Mouse (Mus musculus): ENCODE measurements around the gene Gm42421. TPM values are rescaled to one million over a fixed set of nuclear protein-coding genes. Genes with fewer than 3 reads are reported as not detected.

Gene Gm42421
- polyA plus RNA-seq, 1 experiment from 2014 or later = 0.79 TPM

GRCm38 (mm10) chr5:143950016-143950415, 22.0 kb downstream of the Gm42421 start:
- Histone ChIP-seq H3K9me3 (ENCODE audit: control insufficient read depth, low read length) (no peaks in the 10 kb centered on the region), H3K4me2 (replicated peaks; ENCODE audit: low read depth, low read length) (no peak overlapping the region), H3K4me3 (ENCODE audit: low read depth, low read length) (no peak overlapping the region), H3K27me3 (ENCODE audit: control insufficient read depth, insufficient read depth, low read length) (no peaks in the 10 kb centered on the region), H3K36me3 (ENCODE audit: control insufficient read depth, insufficient read depth, low read length) (no peaks in the 10 kb centered on the region), H3K4me1 (replicated peaks; ENCODE audit: control insufficient read depth, insufficient read depth, low read length) (no peaks in the 10 kb centered on the region), H3K27ac (ENCODE audit: low read depth, low read length) (no peak overlapping the region), H3K9ac (ENCODE audit: low read depth, low read length) (no peak overlapping the region)
- no peak for DNase-seq (ENCODE audit: low spot score)
- 38% methylated on average over 5 of the region's 5 CpGs for WGBS
- no peak for ATAC-seq (ENCODE audit: low FRiP score)

DNA sequence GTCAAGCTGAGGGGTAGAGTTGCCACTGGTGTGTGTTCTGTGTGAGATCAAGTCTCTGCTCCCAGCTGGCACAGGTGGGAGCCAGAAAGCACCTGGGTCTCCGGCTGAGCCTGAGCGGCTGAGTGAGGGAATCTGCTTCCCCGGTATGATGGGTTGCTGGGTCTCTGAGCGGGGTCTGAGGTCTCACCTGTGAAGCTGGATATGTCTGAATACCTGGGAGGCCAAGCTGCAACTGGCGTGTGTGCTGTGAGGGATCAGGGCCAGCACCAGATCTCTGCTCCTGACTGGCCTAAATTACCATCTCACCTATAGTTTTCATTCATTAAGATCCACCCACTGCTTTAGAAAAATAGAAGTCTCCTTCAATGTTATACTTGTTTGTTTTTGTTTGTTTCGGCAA, 29.1 kb downstream of the Gm42421 start:
- Histone ChIP-seq H3K9me3 (ENCODE audit: control insufficient read depth, low read length) (no peaks in the 10 kb centered on the region), H3K4me2 (replicated peaks; ENCODE audit: low read depth, low read length) (no peak overlapping the region), H3K27me3 (ENCODE audit: control insufficient read depth, insufficient read depth, low read length) (no peaks in the 10 kb centered on the region), H3K4me3 (ENCODE audit: low read depth, low read length) (no peak overlapping the region), H3K4me1 (replicated peaks; ENCODE audit: control insufficient read depth, insufficient read depth, low read length) (no peaks in the 10 kb centered on the region), H3K9ac (ENCODE audit: low read depth, low read length) (no peak overlapping the region), H3K27ac (ENCODE audit: low read depth, low read length) (no peak overlapping the region), H3K36me3 (ENCODE audit: control insufficient read depth, insufficient read depth, low read length) (no peaks in the 10 kb centered on the region)
- ATAC-seq (ENCODE audit: low FRiP score) (no peak), DNase-seq (ENCODE audit: low spot score) (no peak)
- 98% methylated on average over 6 of the region's 6 CpGs for WGBS

- no peak overlapping the region for H3K4me2 ChIP-seq (replicated peaks; ENCODE audit: low read depth, low read length)
- DNase-seq (ENCODE audit: low spot score) (no peak), ATAC-seq (ENCODE audit: low FRiP score) (no peak)
- no peaks in the 10 kb centered on the region for H3K36me3 ChIP-seq (ENCODE audit: control insufficient read depth, insufficient read depth, low read length)
- no peaks in the 10 kb centered on the region for H3K4me1 ChIP-seq (replicated peaks; ENCODE audit: control insufficient read depth, insufficient read depth, low read length)
- no peaks in the 10 kb centered on the region for H3K9me3 ChIP-seq (ENCODE audit: control insufficient read depth, low read length)
- no peak overlapping the region for H3K9ac ChIP-seq (ENCODE audit: low read depth, low read length)
- 92% methylated on average over 11 of the region's 11 CpGs for WGBS
- no peak overlapping the region for H3K27ac ChIP-seq (ENCODE audit: low read depth, low read length)
- H3K27me3 ChIP-seq (ENCODE audit: control insufficient read depth, insufficient read depth, low read length) = no peaks in the 10 kb centered on the region
- no peak overlapping the region for H3K4me3 ChIP-seq (ENCODE audit: low read depth, low read length)
These were observed 31.6 kb downstream of the Gm42421 start for GRCm38 (mm10) chr5:143959551-143959950.

DNA sequence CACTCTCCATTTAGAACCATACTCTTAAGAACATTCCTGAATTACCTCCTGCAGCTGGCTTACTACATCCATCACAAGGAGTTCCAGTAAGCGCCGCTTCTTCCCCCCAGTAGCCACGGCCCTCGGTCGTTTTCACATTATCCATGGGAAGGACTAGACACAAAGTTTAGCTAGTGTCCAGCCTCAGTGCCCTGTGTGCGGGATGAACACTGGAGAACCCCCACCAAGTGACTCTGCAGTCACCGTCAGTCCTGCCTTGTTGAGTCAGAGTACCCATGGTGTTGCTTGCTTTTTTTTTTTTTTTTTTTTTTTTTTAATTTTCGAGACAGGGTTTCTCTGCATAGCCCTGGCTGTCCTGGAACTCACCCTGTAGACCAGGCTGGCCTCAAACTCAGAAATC, 33.2 kb downstream of the Gm42421 start:
- no peak for DNase-seq (ENCODE audit: low spot score)
- Histone ChIP-seq H3K36me3 (ENCODE audit: control insufficient read depth, insufficient read depth, low read length) (no peaks in the 10 kb centered on the region), H3K9me3 (ENCODE audit: control insufficient read depth, low read length) (no peaks in the 10 kb centered on the region), H3K27ac (ENCODE audit: low read depth, low read length) (no peak overlapping the region), H3K4me3 (ENCODE audit: low read depth, low read length) (no peak overlapping the region), H3K27me3 (ENCODE audit: control insufficient read depth, insufficient read depth, low read length) (no peaks in the 10 kb centered on the region), H3K4me1 (replicated peaks; ENCODE audit: control insufficient read depth, insufficient read depth, low read length) (no peaks in the 10 kb centered on the region), H3K4me2 (replicated peaks; ENCODE audit: low read depth, low read length) (no peak overlapping the region), H3K9ac (ENCODE audit: low read depth, low read length) (no peak overlapping the region)
- ATAC-seq (ENCODE audit: low FRiP score) = no peak
- WGBS = 86% methylated on average over 8 of the region's 8 CpGs

- Histone ChIP-seq H3K4me2 (replicated peaks; ENCODE audit: low read depth, low read length) (no peak overlapping the region), H3K27me3 (ENCODE audit: control insufficient read depth, insufficient read depth, low read length) (no peaks in the 10 kb centered on the region), H3K9me3 (ENCODE audit: control insufficient read depth, low read length) (no peaks in the 10 kb centered on the region), H3K27ac (ENCODE audit: low read depth, low read length) (no peak overlapping the region), H3K4me1 (replicated peaks; ENCODE audit: control insufficient read depth, insufficient read depth, low read length) (no peaks in the 10 kb centered on the region), H3K36me3 (ENCODE audit: control insufficient read depth, insufficient read depth, low read length) (no peaks in the 10 kb centered on the region), H3K9ac (ENCODE audit: low read depth, low read length) (no peak overlapping the region), H3K4me3 (ENCODE audit: low read depth, low read length) (no peak overlapping the region)
- no peak for DNase-seq (ENCODE audit: low spot score)
- ATAC-seq (ENCODE audit: low FRiP score) = no peak
- 87% methylated on average over 12 of the region's 12 CpGs for WGBS
These were observed 37.8 kb downstream of the Gm42421 start for GRCm38 (mm10) chr5:143965586-143966345.

- Histone ChIP-seq H3K4me3 (ENCODE audit: low read depth, low read length) (no peak overlapping the region), H3K36me3 (ENCODE audit: control insufficient read depth, insufficient read depth, low read length) (no peaks in the 10 kb centered on the region), H3K27ac (ENCODE audit: low read depth, low read length) (no peak overlapping the region), H3K4me1 (replicated peaks; ENCODE audit: control insufficient read depth, insufficient read depth, low read length) (no peaks in the 10 kb centered on the region), H3K9me3 (ENCODE audit: control insufficient read depth, low read length) (no peaks in the 10 kb centered on the region), H3K4me2 (replicated peaks; ENCODE audit: low read depth, low read length) (no peak overlapping the region), H3K27me3 (ENCODE audit: control insufficient read depth, insufficient read depth, low read length) (no peaks in the 10 kb centered on the region), H3K9ac (ENCODE audit: low read depth, low read length) (no peak overlapping the region)
- 90% methylated on average over 12 of the region's 12 CpGs for WGBS
- DNase-seq (ENCODE audit: low spot score) (no peak), ATAC-seq (ENCODE audit: low FRiP score) (no peak)
These were observed 38.7 kb downstream of the Gm42421 start for GRCm38 (mm10) chr5:143966671-143967070.

GRCm38 (mm10) chr5:143972628-143973027, 44.7 kb downstream of the Gm42421 start:
- WGBS = 75% methylated on average over 3 of the region's 3 CpGs
- no peak for ATAC-seq (ENCODE audit: low FRiP score)
- H3K27me3 ChIP-seq (ENCODE audit: control insufficient read depth, insufficient read depth, low read length) = no peaks in the 10 kb centered on the region

DNA sequence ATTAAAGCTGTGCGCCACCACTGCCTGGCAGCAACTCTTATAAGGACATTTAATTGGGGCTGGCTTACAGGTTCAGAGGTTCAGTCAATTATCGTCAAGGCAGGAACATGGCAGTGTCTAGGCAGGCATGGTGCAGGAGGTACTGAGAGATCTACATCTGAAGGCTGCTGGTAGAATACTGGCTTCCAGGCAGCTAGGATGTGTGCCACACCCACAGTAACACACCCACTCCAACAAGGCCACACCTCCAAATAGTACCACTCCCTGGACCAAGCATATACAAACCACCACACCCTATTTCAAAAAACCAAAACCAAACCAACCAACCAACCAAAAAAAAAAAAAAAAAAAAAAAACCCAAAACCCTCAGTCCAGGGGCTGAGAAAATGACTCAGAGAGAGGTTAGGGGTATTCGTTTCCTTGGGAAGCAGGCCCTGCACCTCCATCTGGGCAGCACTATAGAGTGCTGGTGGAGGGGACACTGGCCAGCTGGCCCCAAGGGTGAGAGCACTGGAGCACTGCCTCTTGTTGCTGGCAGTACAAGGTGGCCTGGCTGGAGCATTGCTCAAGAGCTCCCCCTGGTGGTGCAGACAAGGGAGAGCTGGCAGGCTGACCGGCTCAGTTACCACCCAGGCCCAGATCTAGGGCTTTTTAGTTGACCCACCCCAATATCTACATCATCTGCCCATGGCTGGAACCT, 47.1 kb downstream of the Gm42421 start:
- no peak overlapping the region for H3K9ac ChIP-seq (ENCODE audit: low read depth, low read length)
- no peaks in the 10 kb centered on the region for H3K27me3 ChIP-seq (ENCODE audit: control insufficient read depth, insufficient read depth, low read length)
- peak; percentile 84 for DNase-seq (ENCODE audit: low spot score)
- WGBS = 54% methylated on average over 4 of the region's 4 CpGs
- ATAC-seq (ENCODE audit: low FRiP score) = peak; percentile 54
- no peak overlapping the region for H3K4me3 ChIP-seq (ENCODE audit: low read depth, low read length)
- no peaks in the 10 kb centered on the region for H3K4me1 ChIP-seq (replicated peaks; ENCODE audit: control insufficient read depth, insufficient read depth, low read length)
- no peak overlapping the region for H3K27ac ChIP-seq (ENCODE audit: low read depth, low read length)
- no peaks in the 10 kb centered on the region for H3K9me3 ChIP-seq (ENCODE audit: control insufficient read depth, low read length)
- no peak overlapping the region for H3K4me2 ChIP-seq (replicated peaks; ENCODE audit: low read depth, low read length)
- H3K36me3 ChIP-seq (ENCODE audit: control insufficient read depth, insufficient read depth, low read length) = no peaks in the 10 kb centered on the region

More at GRCm38 (mm10) chr5:143972628-143973027, 44.7 kb downstream of the Gm42421 start:
- Histone ChIP-seq H3K27ac (ENCODE audit: low read depth, low read length) (no peak overlapping the region), H3K4me1 (replicated peaks; ENCODE audit: control insufficient read depth, insufficient read depth, low read length) (no peaks in the 10 kb centered on the region), H3K9ac (ENCODE audit: low read depth, low read length) (no peak overlapping the region), H3K36me3 (ENCODE audit: control insufficient read depth, insufficient read depth, low read length) (no peaks in the 10 kb centered on the region), H3K9me3 (ENCODE audit: control insufficient read depth, low read length) (no peaks in the 10 kb centered on the region), H3K4me3 (ENCODE audit: low read depth, low read length) (no peak overlapping the region), H3K4me2 (replicated peaks; ENCODE audit: low read depth, low read length) (no peak overlapping the region)
- no peak for DNase-seq (ENCODE audit: low spot score)

DNA sequence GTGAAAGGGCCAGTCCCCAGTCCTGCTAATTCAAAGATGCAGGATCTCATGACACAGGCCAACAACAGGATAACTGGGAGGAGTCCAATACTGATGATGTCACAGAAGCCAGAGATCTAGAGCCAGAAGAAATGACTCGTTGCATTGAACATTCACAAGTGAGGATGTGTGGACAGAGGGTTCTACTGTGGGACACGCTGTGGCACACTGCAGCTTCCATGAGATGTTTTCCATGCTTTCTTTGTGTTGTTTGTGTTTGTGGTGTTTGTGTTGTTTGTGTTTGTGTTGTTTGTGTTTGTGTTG, 47.6 kb downstream of the Gm42421 start:
- Histone ChIP-seq H3K36me3 (ENCODE audit: control insufficient read depth, insufficient read depth, low read length) (no peaks in the 10 kb centered on the region), H3K9ac (ENCODE audit: low read depth, low read length) (no peak overlapping the region), H3K4me3 (ENCODE audit: low read depth, low read length) (no peak overlapping the region), H3K4me2 (replicated peaks; ENCODE audit: low read depth, low read length) (no peak overlapping the region), H3K4me1 (replicated peaks; ENCODE audit: control insufficient read depth, insufficient read depth, low read length) (no peaks in the 10 kb centered on the region), H3K27ac (ENCODE audit: low read depth, low read length) (no peak overlapping the region), H3K9me3 (ENCODE audit: control insufficient read depth, low read length) (no peaks in the 10 kb centered on the region), H3K27me3 (ENCODE audit: control insufficient read depth, insufficient read depth, low read length) (no peaks in the 10 kb centered on the region)
- ATAC-seq (ENCODE audit: low FRiP score) (peak; percentile 40), DNase-seq (ENCODE audit: low spot score) (no peak)
- WGBS = 61% methylated on average over 2 of the region's 2 CpGs
